Mouse (Mus musculus) hindbrain, embryonic 13.5 days (tissue): ENCODE results near the gene C1qc. TPM values are rescaled to one million over a fixed set of nuclear protein-coding genes. Genes with fewer than 3 reads are reported as not detected.

ENCODE experiments used
- ATAC-seq: fragments of 200-750 bp; cut with Nextera tagmentation; 2 replicates; pipeline ENCODE4 v1.8.0; 2017; ENCODE audit warnings: moderate TSS enrichment; ENCODE audit not compliant: low FRiP score
- H3K27ac ChIP-seq: fragments of 300-500 bp; sonication (generic); 2 replicates; pipeline ENCODE4 v1.5.1; 2015; ENCODE audit warnings: inconsistent platforms, mild to moderate bottlenecking, moderate library complexity
- H3K27me3 ChIP-seq: fragments of 300-500 bp; sonication (generic); 2 replicates; pipeline ENCODE4 v1.6.1; 2015; ENCODE audit warnings: mild to moderate bottlenecking, inconsistent platforms
- H3K36me3 ChIP-seq: fragments of 300-500 bp; sonication (generic); 2 replicates; pipeline ENCODE4 v1.6.1; 2015; ENCODE audit warnings: mild to moderate bottlenecking, inconsistent platforms
- H3K4me1 ChIP-seq: fragments of 300-500 bp; sonication (generic); replicated peaks from 2 replicates; pipeline ENCODE4 v1.6.1; 2015; ENCODE audit warnings: inconsistent platforms
- H3K4me2 ChIP-seq: fragments of 300-500 bp; sonication (generic); 2 replicates; pipeline ENCODE4 v1.6.1; 2015; ENCODE audit warnings: inconsistent platforms, mild to moderate bottlenecking, moderate library complexity
- H3K4me3 ChIP-seq: fragments of 300-500 bp; sonication (generic); 2 replicates; pipeline ENCODE4 v1.5.1; 2015; ENCODE audit warnings: mild to moderate bottlenecking, inconsistent platforms
- H3K9ac ChIP-seq: fragments of 300-500 bp; sonication (generic); 2 replicates; pipeline ENCODE4 v1.6.1; 2015; ENCODE audit warnings: mild to moderate bottlenecking, inconsistent platforms
- H3K9me3 ChIP-seq: fragments of 300-500 bp; sonication (generic); 2 replicates; pipeline ENCODE4 v1.6.1; 2016; ENCODE audit warnings: inconsistent platforms
- WGBS: fragments of 180-500 bp; shearing (Covaris S2); methylation state at CpG from one replicate; pipeline ENCODE4 v1.1.7; 2015; 5-methylcytosine and 5-hydroxymethylcytosine counted together
- polyA plus RNA-seq: library from polyadenylated mRNA; unstranded; fragments of >200 nt; fragmentation: Nextera tagmentation; extraction: Ambion mirVana; gene quantifications from 2 replicates; pipeline ENCODE4 v1.2.1, GENCODE M21; 2015

C1qc gene
- polyA plus RNA-seq, 1 experiment from 2014 or later, result 24.3 TPM

DNA sequence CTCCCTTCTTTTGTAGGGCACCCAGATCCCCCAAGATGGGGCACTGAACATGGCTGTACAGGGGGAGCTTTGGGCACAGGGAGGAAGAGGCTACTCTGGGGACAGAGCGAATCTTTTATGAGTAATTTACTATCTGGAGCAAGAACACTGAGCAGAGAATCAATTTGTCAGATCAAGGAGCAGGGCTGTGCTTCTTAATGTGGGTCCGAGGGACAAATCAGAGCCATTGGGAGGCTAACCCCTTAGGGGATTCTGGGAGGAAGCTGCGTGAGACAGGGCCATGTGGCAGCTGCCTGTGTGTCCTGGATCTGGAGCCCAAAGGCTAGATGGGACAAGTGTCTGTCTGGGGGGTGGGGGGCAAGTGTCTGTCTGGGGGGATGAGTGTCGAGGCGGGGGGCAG lies 27.3 kb downstream of the C1qc start:
- Histone ChIP-seq H3K9me3 (no peaks in the 10 kb centered on the region), H3K4me3 (no peak overlapping the region)
- 0 out of 2 replicates have a peak, but pooled peaks have one; percentile 5 for ATAC-seq

DNA sequence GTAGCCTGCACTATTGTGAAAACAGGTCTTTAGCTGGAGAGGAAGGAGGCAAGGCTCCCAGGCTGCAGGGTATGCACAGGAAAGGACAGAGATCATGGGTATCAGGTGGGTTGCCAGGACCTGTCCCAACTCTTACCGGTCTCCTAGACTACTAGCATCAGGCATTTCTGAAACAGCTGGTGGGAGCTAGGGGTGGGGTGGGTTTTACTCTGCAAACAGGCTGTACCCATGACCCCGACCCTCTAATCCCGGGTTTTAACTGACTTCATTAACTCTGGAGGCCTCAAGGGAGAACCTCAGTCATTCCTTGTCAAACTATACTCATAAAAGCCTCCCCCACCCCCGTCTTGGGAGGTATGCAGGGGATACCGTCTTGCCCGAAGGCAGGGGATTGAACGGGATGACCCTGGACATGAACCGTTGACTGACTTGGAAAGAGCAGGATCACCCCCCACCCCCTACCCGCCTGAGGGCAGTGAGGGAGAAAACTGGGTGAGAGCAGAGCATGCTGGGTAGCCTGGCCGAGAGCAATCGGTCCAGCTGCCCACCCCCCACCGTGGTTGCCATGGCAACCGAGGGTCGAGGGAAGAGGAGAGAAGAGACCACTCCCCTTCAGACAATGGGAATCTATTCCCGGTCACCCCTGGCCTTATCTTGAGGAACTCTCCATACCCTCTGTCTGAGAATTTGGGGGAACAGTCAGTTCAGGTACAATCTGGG lies 28.0 kb downstream of the C1qc start:
- H3K9me3 ChIP-seq, result no peaks in the 10 kb centered on the region
- H3K36me3 ChIP-seq, result no peaks in the 10 kb centered on the region
- H3K4me1 ChIP-seq, result peaks cover 55% of the 10 kb centered on the region
- H3K4me2 ChIP-seq, result peak overlapping the region; percentile 26; the same call in 1 of the 2 replicates
- whole genome bisulfite sequencing, result 3% methylated on average over 15 of the region's 15 CpGs
- H3K27ac ChIP-seq, result peak overlapping the region; percentile 89
- no peak overlapping the region for H3K4me3 ChIP-seq
- peak overlapping the region; percentile 25; the same call in 1 of the 2 replicates for H3K9ac ChIP-seq
- no peaks in the 10 kb centered on the region for H3K27me3 ChIP-seq
- ATAC-seq, result peak; percentile 40; the same call in 1 of the 2 replicates

More for the DNA sequence above, 27.3 kb downstream of the C1qc start:
- WGBS, result 55% methylated on average over 5 of the region's 5 CpGs
- Histone ChIP-seq H3K27me3 (no peaks in the 10 kb centered on the region), H3K9ac (peak overlapping the region; percentile 25; the same call in 1 of the 2 replicates), H3K36me3 (no peaks in the 10 kb centered on the region), H3K4me2 (peak overlapping the region; percentile 26; the same call in 1 of the 2 replicates), H3K4me1 (peaks cover 55% of the 10 kb centered on the region), H3K27ac (peak overlapping the region; percentile 89)

DNA sequence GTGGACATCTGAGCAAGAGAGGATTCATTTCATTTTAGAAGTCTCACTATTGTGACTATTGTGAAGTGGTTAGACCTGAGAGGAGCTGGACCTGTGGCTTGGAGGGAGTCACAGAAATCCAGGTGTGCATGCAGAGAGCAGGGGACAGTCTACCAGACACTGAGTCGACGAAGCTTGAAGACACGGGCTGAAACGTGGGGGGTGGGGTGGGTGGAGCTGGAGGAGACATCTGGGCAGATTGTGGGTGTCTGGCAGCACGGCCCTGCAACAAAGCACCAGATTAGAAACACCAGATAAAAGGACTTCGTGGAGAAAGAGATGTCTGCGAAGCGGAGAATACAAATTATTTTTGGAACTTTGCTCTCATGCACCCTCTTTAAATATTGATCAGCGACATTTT lies 29.3 kb downstream of the C1qc start:
- WGBS, result 36% methylated on average over 9 of the region's 9 CpGs
- no peak for ATAC-seq
- peaks cover 55% of the 10 kb centered on the region for H3K4me1 ChIP-seq
- no peaks in the 10 kb centered on the region for H3K9me3 ChIP-seq
- no peaks in the 10 kb centered on the region for H3K36me3 ChIP-seq
- no peak overlapping the region for H3K4me2 ChIP-seq
- no peak overlapping the region for H3K9ac ChIP-seq
- no peak overlapping the region for H3K27ac ChIP-seq
- no peaks in the 10 kb centered on the region for H3K27me3 ChIP-seq
- H3K4me3 ChIP-seq, result no peak overlapping the region

DNA sequence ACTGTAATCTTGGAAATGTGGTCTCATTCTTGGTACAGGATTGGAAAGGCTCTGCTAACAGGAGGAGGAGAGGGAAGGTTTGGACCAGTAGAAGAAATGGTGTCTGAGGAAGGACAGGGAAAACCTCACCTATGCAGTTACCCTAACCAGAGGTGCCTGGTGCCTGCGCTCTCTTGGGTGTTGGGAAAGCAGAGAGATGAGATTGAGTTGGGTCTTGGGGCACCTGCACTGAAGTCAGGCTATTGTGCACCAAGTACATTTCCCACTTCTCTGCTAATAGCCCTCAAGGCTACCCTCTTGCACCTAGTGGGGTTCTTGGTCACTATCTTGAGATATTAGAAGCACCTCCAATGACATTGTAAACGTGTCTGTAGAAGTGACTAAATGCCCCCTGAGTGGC lies 30.5 kb downstream of the C1qc start:
- ATAC-seq, result no peak
- H3K27ac ChIP-seq, result peak overlapping the region; percentile 75
- no peak overlapping the region for H3K4me2 ChIP-seq

DNA sequence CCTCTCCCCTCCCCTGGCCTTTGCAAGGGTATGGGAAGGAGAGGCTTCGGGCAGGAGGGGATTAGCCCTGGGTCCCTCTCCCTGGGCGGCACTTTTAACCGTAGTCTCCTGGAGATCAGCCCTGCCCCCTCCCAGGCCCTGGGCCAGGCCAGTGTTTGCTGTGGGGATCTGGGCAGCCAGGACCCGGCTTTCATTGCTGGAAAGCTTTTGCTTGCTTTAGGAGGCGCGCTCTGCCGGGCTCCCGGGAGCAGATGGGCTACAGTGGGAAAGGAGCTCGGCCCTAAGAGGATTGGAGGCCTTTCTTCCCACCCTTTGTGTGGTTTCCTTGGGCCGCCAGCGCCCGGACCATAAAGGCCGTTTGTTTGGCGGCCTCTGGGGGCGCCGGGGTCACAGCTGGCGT lies 31.1 kb downstream of the C1qc start:
- 3% methylated on average over 17 of the region's 17 CpGs for WGBS
- Histone ChIP-seq H3K27me3 (no peaks in the 10 kb centered on the region), H3K9ac (peak overlapping the region; percentile 49; the same call in 1 of the 2 replicates), H3K4me2 (no peak overlapping the region), H3K4me1 (peaks cover 41% of the 10 kb centered on the region), H3K4me3 (no peak overlapping the region), H3K9me3 (no peaks in the 10 kb centered on the region), H3K36me3 (no peaks in the 10 kb centered on the region), H3K27ac (peak overlapping the region; percentile 75)
- no peak for ATAC-seq

More for the DNA sequence above, 30.5 kb downstream of the C1qc start:
- H3K4me3 ChIP-seq, result no peak overlapping the region
- WGBS, result 75% methylated on average over 2 of the region's 2 CpGs
- H3K36me3 ChIP-seq, result no peaks in the 10 kb centered on the region
- H3K9ac ChIP-seq, result 0 out of 2 replicates have a peak overlapping the region, but pooled peaks have one; percentile 49
- H3K27me3 ChIP-seq, result no peaks in the 10 kb centered on the region
- H3K9me3 ChIP-seq, result no peaks in the 10 kb centered on the region
- H3K4me1 ChIP-seq, result peaks cover 44% of the 10 kb centered on the region

DNA sequence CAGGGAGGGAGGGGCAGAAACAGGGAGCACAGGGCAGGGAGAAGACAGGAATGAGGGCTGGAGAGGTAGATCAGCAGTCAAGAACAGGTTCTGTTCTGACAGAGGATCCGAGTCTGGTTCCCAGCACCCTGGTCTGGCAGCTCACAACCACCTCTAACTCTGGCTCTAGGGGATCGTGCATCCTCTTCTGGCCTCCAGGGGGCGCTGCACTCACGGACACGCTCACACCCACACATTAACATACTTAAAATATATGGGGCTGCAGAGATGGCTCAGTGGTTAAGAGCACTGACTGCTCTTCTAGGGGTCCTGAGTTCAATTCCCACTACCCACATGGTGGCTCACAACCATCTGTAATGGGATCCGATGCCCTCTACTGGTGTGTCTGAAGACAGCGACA lies 32.8 kb downstream of the C1qc start:
- no peak for ATAC-seq
- Histone ChIP-seq H3K4me2 (no peak overlapping the region), H3K9me3 (no peaks in the 10 kb centered on the region), H3K36me3 (no peaks in the 10 kb centered on the region), H3K27ac (no peak overlapping the region), H3K4me3 (no peak overlapping the region), H3K4me1 (peaks cover 28% of the 10 kb centered on the region), H3K27me3 (no peaks in the 10 kb centered on the region), H3K9ac (no peak overlapping the region)
- WGBS, result 85% methylated on average over 7 of the region's 7 CpGs

DNA sequence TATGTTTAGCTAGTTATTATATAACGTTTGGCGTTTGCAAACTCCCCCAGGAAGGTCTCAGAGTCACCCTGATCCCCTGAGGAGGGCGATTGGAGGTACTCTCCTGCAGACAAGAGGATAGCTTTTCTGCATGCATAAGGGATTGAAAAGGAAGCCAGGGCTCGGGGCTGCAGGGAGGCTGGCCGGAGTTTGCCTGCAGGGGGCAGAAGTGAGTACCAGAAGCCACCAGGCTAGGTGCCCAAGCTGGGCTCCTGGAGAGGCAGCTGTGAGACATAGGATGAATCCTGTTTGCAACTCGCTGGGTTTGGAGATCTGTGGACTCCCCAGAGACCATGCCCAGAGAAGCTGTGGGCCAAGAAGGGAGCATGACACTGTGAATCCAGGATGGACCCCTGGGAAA lies 37.8 kb downstream of the C1qc start:
- H3K9ac ChIP-seq, result no peak overlapping the region
- no peak overlapping the region for H3K4me2 ChIP-seq
- H3K4me3 ChIP-seq, result no peak overlapping the region
- H3K27ac ChIP-seq, result no peak overlapping the region
- no peaks in the 10 kb centered on the region for H3K27me3 ChIP-seq
- WGBS, result 34% methylated on average over 6 of the region's 6 CpGs
- no peaks in the 10 kb centered on the region for H3K36me3 ChIP-seq
- no peaks in the 10 kb centered on the region for H3K9me3 ChIP-seq
- no peak for ATAC-seq
- H3K4me1 ChIP-seq, result no peaks in the 10 kb centered on the region

DNA sequence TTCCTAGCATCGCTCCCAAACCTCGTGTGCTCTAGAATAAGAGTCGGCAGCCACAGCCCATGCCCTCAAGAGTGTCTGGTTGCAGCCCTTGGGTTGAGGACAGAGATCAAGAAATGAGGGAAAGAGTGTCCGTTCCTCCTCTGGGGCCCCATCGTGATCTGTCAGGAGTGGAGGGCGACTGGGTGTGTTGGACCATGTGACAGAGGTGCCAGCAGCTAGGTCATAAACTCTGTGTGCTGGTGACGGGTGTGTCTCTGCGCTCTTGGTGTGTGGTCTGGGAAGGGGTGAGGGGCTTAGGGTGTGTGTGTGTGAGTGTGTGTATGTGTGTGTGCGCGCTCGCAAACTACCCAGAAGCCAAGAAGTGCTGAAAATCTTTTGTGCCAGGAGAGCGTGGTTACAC lies 39.9 kb downstream of the C1qc start:
- H3K4me3 ChIP-seq, result no peak overlapping the region
- H3K4me1 ChIP-seq, result 0 out of 2 replicates have a peak, but pooled peaks cover 5% of the 10 kb centered on the region
- no peaks in the 10 kb centered on the region for H3K36me3 ChIP-seq
- no peak overlapping the region for H3K27ac ChIP-seq
- no peak overlapping the region for H3K4me2 ChIP-seq
- WGBS, result 88% methylated on average over 12 of the region's 12 CpGs
- H3K9ac ChIP-seq, result no peak overlapping the region
- ATAC-seq, result no peak
- H3K27me3 ChIP-seq, result no peaks in the 10 kb centered on the region
- H3K9me3 ChIP-seq, result no peaks in the 10 kb centered on the region

DNA sequence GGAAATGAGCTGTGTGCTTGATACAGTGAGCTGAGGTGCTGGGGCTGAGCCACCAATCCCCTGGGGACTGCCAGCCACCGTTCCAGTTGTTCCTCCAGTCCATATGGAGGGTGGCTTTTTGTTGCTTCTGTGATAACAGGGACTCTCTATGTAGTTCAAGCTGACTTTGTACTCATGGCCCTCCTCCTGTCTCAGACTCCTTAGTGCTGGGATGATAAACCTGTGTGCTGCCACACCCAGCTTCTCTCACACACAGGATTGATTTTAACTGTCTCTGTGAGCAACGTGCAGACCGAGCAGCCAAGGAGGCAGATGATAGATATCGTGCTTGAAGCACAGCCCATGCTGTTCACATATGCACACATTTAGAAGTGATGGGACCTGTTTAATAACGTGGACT lies 40.7 kb downstream of the C1qc start:
- Histone ChIP-seq H3K36me3 (no peaks in the 10 kb centered on the region), H3K4me3 (no peak overlapping the region), H3K9me3 (no peaks in the 10 kb centered on the region), H3K9ac (no peak overlapping the region), H3K4me2 (no peak overlapping the region), H3K27ac (no peak overlapping the region), H3K27me3 (no peaks in the 10 kb centered on the region), H3K4me1 (peaks cover 9% of the 10 kb centered on the region; the same call in 1 of the 2 replicates)
- no peak for ATAC-seq
- WGBS, result 62% methylated on average over 5 of the region's 5 CpGs

DNA sequence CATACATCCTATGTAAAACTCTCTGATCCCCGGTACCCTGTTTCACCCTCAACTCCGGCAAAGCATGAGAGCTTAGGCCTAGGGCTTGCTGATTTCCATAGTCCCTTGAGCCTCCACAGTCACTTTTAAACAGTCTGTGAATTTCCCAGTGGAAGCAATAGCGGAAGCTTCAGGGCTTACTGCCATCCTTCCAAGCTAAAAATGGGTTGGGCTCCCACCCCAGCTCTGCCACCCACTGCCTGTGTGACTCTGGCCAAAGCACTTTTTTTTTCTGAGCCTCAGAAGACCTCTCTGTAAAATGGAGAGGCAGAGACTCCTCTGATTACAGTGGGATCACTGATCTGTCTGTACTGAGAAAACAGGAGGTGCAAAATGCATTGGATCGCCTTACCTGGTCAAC lies 44.3 kb downstream of the C1qc start:
- no peak overlapping the region for H3K9ac ChIP-seq
- no peaks in the 10 kb centered on the region for H3K27me3 ChIP-seq
- H3K36me3 ChIP-seq, result no peaks in the 10 kb centered on the region
- peaks cover 14% of the 10 kb centered on the region; the same call in 1 of the 2 replicates for H3K4me1 ChIP-seq
- no peak for ATAC-seq
- H3K4me3 ChIP-seq, result no peak overlapping the region
- WGBS, result 78% methylated on average over 4 of the region's 4 CpGs
- H3K27ac ChIP-seq, result no peak overlapping the region
- no peak overlapping the region for H3K4me2 ChIP-seq
- no peaks in the 10 kb centered on the region for H3K9me3 ChIP-seq

DNA sequence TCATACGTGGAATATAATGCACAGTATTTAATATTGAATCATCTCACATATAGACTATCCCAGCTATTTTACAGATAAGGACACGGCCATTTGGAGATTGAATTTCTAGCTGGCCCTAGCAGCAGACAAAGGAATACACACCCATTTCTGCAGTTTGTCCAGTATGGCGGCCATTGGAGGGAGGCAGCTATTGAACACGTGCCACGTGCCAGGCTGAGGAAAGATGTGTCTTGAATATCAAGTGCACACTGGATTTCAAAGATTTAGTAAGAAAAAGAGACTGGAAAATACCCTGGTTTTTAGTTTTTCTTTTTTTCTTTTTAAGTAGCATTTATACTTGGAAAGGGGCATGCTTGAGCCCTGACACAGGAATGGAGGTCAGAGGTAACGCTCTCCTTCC lies 45.7 kb downstream of the C1qc start:
- H3K27ac ChIP-seq, result no peak overlapping the region
- H3K27me3 ChIP-seq, result no peaks in the 10 kb centered on the region
- H3K4me3 ChIP-seq, result no peak overlapping the region
- H3K9ac ChIP-seq, result no peak overlapping the region
- no peaks in the 10 kb centered on the region for H3K9me3 ChIP-seq
- ATAC-seq, result no peak
- WGBS, result 56% methylated on average over 6 of the region's 6 CpGs
- H3K4me2 ChIP-seq, result no peak overlapping the region
- H3K36me3 ChIP-seq, result no peaks in the 10 kb centered on the region
- peaks cover 14% of the 10 kb centered on the region; the same call in 1 of the 2 replicates for H3K4me1 ChIP-seq

DNA sequence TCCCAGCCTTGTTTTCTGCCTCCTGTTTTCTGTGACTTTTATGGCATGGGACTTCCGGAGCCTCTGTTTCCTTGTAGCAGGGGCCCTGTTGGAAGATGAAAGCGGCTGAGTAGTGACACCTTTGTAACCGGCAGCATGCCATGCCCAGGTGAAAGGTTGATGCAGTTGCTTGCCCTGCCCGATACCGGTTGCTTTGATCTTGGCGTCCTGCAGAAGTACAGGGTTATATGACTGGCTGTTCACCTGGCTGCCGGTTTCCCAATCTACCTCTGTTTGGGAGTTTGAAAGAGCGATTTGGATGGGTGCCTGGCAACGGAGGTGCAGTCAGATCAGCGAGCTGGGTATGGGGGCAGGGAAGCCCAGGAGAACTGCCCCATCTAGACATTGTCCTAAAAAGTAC lies 50.1 kb downstream of the C1qc start:
- H3K36me3 ChIP-seq, result no peaks in the 10 kb centered on the region
- no peak overlapping the region for H3K4me2 ChIP-seq
- H3K9me3 ChIP-seq, result no peaks in the 10 kb centered on the region
- peaks cover 31% of the 10 kb centered on the region for H3K4me1 ChIP-seq
- no peak overlapping the region for H3K4me3 ChIP-seq
- no peak overlapping the region for H3K9ac ChIP-seq
- no peaks in the 10 kb centered on the region; the same call in 1 of the 2 replicates for H3K27me3 ChIP-seq
- no peak overlapping the region for H3K27ac ChIP-seq
- 90% methylated on average over 10 of the region's 10 CpGs for WGBS
- no peak for ATAC-seq

DNA sequence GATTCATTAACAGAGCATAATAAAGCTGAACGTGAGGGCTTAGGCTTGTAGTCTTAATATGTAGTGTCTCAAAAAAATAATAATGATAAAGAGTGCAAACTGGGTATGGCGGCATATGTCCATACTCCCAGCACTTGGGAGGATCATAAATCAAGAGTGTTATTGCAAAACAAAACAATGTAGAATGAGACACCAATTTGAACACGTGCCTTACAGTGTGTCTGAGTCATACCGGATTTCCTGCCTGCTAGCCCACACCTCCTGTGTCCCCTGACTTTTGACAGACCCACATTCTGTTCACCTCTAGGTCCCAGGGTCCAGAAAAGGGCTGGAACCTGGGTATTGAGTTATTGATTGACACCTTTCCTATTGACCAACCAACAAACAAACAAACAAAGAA lies 50.8 kb downstream of the C1qc start:
- Histone ChIP-seq H3K27ac (no peak overlapping the region), H3K9ac (no peak overlapping the region), H3K4me2 (no peak overlapping the region), H3K36me3 (no peaks in the 10 kb centered on the region), H3K27me3 (no peaks in the 10 kb centered on the region; the same call in 1 of the 2 replicates), H3K9me3 (no peaks in the 10 kb centered on the region), H3K4me1 (peaks cover 36% of the 10 kb centered on the region), H3K4me3 (no peak overlapping the region)
- WGBS, result 90% methylated on average over 4 of the region's 4 CpGs
- ATAC-seq, result no peak
